In genomic region chrX:154995750-154996149, GRCm38 (mm10) we compare ENCODE assay signal across 28 mouse cellular contexts. TPM values are rescaled to one million over a fixed set of nuclear protein-coding genes. Genes with fewer than 3 reads are reported as not detected.
"Had no signal": no experiment of that assay in that cellular context is flagged by ENCODE, and none has a peak within 500 bp of the region (broad histone marks: within the 10 kb centered on the region; RNA-seq: fewer than 3 reads in every experiment).

Gene Magea8 (minus strand): TSS chrX:154995850.

RNA-seq across cellular contexts. Expression of gene Magea8, which starts in this region (rescaled TPM):
- polyA plus RNA-seq: limb, embryonic 10.5 days; limb, embryonic 11.5 days; limb, embryonic 12.5 days; limb, embryonic 13.5 days; limb, embryonic 14.5 days; limb, embryonic 15.5 days; liver, adult 2 months; liver, embryonic 11.5 days; liver, embryonic 12.5 days; liver, embryonic 13.5 days; liver, embryonic 14.5 days; liver, embryonic 15.5 days; liver, embryonic 16.5 days; liver, postnatal 0 days; lung, adult 2 months; lung, embryonic 14.5 days; lung, embryonic 15.5 days; lung, embryonic 16.5 days; lung, postnatal 0 days; macrophage; midbrain, embryonic 10.5 days; midbrain, embryonic 11.5 days; midbrain, embryonic 12.5 days; midbrain, embryonic 13.5 days; midbrain, embryonic 14.5 days; midbrain, embryonic 15.5 days; midbrain, embryonic 16.5 days; midbrain, postnatal 0 days had no signal
